Mouse (Mus musculus): ENCODE data around the gene Ndufs1.

DNA sequence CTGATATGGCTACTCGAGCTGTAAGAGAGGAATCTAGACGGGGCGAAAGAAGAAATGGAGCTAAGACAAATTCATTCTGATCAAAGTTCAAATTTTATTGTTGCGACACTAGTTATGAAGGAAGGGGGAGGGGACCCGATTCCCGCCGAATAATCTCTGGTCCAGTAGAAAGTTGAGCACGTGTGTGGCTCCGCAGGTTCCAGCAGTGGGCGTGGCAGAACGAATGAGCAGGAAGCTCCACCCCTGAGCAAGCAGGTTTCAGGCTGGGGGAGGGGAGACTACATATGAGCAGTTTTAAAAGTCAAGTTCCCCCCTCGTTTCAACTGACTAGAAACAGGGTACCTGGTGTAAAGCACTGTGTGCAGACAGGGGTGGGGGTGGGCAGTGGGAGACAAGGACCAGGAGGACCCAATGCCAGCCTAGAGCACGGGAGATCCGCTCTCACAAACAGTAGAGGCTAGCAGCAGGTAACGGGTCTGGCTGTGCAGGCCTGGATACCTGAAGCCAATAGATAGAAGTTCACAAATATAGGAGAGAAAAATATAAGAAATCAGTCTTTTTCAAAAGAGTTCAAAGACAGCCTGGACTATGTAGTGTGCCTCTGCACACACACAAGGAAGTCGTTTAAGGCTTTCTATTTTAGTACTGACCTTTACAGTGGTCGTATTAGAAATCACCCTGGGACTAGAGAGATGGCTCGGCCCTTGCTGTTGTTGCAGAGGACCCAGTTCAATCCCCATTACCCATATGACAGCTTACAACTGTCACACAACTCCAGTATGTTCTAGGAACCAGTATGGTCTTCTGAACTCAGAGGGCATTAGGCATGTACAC lies 46.6 kb downstream of the Ndufs1 start:
- TF ChIP-seq CTCF (IDR thresholded peaks at IDR 0.05; ENCODE audit: low read depth, low read length) (no peak), POLR2AphosphoS5 (IDR thresholded peaks at IDR 0.05; ENCODE audit: insufficient replicate concordance, low read depth, low read length) (0 out of 2 replicates have a peak, but pooled peaks have one; percentile 29), GATA1 (IDR thresholded peaks at IDR 0.05; ENCODE audit: borderline replicate concordance, low read length) (no peak), TAL1 (conservative IDR thresholded peaks at IDR 0.05; ENCODE audit: low read depth, low read length) (no peak)
